Mouse (Mus musculus) lung, adult 2 months (tissue): Measurements from ENCODE around the gene Zfp536.

Experiments used
- CTCF ChIP-seq: fragments of 200-500 bp; IDR thresholded peaks from 2 replicates; pipeline ENCODE4 v1.5.1; 2011; ENCODE audit warnings: mild to moderate bottlenecking, low read length, control low read depth; ENCODE audit not compliant: insufficient read depth
- POLR2A ChIP-seq: fragments of 200-500 bp; IDR thresholded peaks from 2 replicates; pipeline ENCODE4 v1.6.1; 2011; ENCODE audit warnings: low read depth, mild to moderate bottlenecking, control low read depth, low read length, borderline replicate concordance; ENCODE audit errors: extremely low read depth

DNA sequence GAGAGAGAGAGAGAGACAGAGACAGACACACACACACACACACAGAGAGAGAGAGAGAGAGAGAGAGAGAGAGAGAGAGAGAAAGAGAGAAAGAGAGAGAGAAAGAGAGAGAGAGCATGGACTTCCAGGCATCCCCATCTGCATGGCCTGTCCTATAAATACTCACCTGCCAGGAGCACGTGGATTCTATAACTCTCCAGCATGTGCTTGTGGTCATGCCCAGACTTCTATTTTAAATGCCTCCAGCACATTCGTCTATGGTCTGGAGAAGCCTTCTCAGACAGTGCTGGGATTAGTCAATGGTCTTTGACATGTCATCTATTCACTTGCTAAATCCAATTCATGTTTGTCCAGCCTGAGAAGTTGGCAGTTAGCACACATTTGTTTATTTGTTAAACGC is 92.1 kb downstream of the Zfp536 start:
- TF ChIP-seq POLR2A = no peak
- TF ChIP-seq CTCF = no peak
